Comparison of ENCODE assay signal across 9 mouse cellular contexts in genomic region chr10:68723568-68724360, GRCm38 (mm10). TPM values are rescaled to one million over a fixed set of nuclear protein-coding genes. Genes with fewer than 3 reads are reported as not detected.
DNase-seq lines count a peak whose midpoint lies in the region; ATAC-seq and TF ChIP-seq lines count a peak whose summit lies in the region.
"Had no signal": no experiment of that assay in that cellular context is flagged by ENCODE, and none has a peak within 500 bp of the region (broad histone marks: within the 10 kb centered on the region; RNA-seq: fewer than 3 reads in every experiment).

Gene Tmem26 (plus strand): TSS chr10:68723646.

- H3K27me3 ChIP-seq in heart, embryonic 14.5 days (ENCODE audit: control insufficient read depth, insufficient read depth, low read length) = peaks cover 7% of the 10 kb centered on the region; the same call in 1 of the 2 replicates
- no peaks in the 10 kb centered on the region for H3K27me3 ChIP-seq in kidney, postnatal 0 days (ENCODE audit: insufficient read depth, low read length)

- peak within 1 kb of the TSS; percentile 52 to 63 for H3K4me3 ChIP-seq in heart, embryonic 14.5 days (ENCODE audit: control insufficient read depth in 1 of 2, insufficient read depth in 1 of 2, low read depth in 1 of 2, low read length in 2 of 2)
- H3K4me3 ChIP-seq in kidney, postnatal 0 days (replicated peaks; ENCODE audit: low read depth, low read length) = peak within 1 kb of the TSS; percentile 41

- peak; percentile 64 for ATAC-seq in frontal cortex, adult (ENCODE audit: low TSS enrichment)
- peak; percentile 64; the same call in 1 of the 2 replicates for ATAC-seq in heart, embryonic 14.5 days (ENCODE audit: insufficient number of reproducible peaks, insufficient read depth, low FRiP score, low read depth)
- ATAC-seq in kidney, postnatal 0 days (replicated peaks; ENCODE audit: low FRiP score, low read depth) = peak; percentile 61; the same call in 1 of the 2 replicates
- ATAC-seq in megakaryocyte, adult 5-6 weeks (ENCODE audit: poor library complexity, severe bottlenecking) = peak; percentile 82

- no peaks in the 10 kb centered on the region for H3K9me3 ChIP-seq in heart, embryonic 14.5 days (ENCODE audit: control insufficient read depth, low read length)
- H3K9me3 ChIP-seq in kidney, postnatal 0 days (replicated peaks; ENCODE audit: low read length) = no peaks in the 10 kb centered on the region

- DNase-seq in frontal cortex, postnatal 25 days (ENCODE audit: low spot score in 2 of 2) = no peak
- peak; percentile 47 for DNase-seq in embryo, embryonic 9.5 days (ENCODE audit: extremely low spot score)
- peak; percentile 68 for DNase-seq in kidney, postnatal 0 days (ENCODE audit: low spot score)
- peak; percentile 13 to 37 for DNase-seq in spleen, postnatal 10 days (ENCODE audit: low spot score in 2 of 2)
- DNase-seq in frontal cortex, postnatal 36 days (ENCODE audit: low spot score in 2 of 2) = no peak

- no peaks in the 10 kb centered on the region for H3K36me3 ChIP-seq in heart, embryonic 14.5 days (ENCODE audit: control insufficient read depth, insufficient read depth, low read length)
- H3K36me3 ChIP-seq in kidney, postnatal 0 days (ENCODE audit: insufficient read depth, low read length) = no peaks in the 10 kb centered on the region

- peak within 1 kb of the TSS; percentile 96 for H3K4me2 ChIP-seq in heart, embryonic 14.5 days (ENCODE audit: low read length)
- H3K4me2 ChIP-seq in kidney, postnatal 0 days (ENCODE audit: low read length) = peak within 1 kb of the TSS; percentile 79

- H3K27ac ChIP-seq in heart, embryonic 14.5 days (replicated peaks in 1 of 2; ENCODE audit: control insufficient read depth in 1 of 2, insufficient read depth in 1 of 2, low read depth in 2 of 2, low read length in 2 of 2) = no peak within 1 kb of the TSS
- H3K27ac ChIP-seq in kidney, postnatal 0 days = no peak within 1 kb of the TSS

- WGBS in heart, embryonic 14.5 days = under 1% methylated on average over 32 of the region's 32 CpGs
- 2% methylated on average over 32 of the region's 32 CpGs for WGBS in kidney, postnatal 0 days

- peak within 1 kb of the TSS; percentile 69 for H3K9ac ChIP-seq in heart, embryonic 14.5 days (ENCODE audit: low read length)
- H3K9ac ChIP-seq in kidney, postnatal 0 days (ENCODE audit: low read depth, low read length) = peak within 1 kb of the TSS; percentile 33; the same call in 1 of the 2 replicates

- peaks cover 7 to 18% of the 10 kb centered on the region in 2 experiments for H3K4me1 ChIP-seq in heart, embryonic 14.5 days (ENCODE audit: control insufficient read depth in 2 of 2, insufficient read depth in 2 of 2, low read length in 2 of 2)
- H3K4me1 ChIP-seq in kidney, postnatal 0 days (replicated peaks; ENCODE audit: insufficient read depth, low read length) = peaks cover 5% of the 10 kb centered on the region

- TF ChIP-seq CTCF in kidney, postnatal 0 days (IDR thresholded peaks at IDR 0.05; ENCODE audit: low read depth) = no peak

RNA-seq across cellular contexts. Expression of gene Tmem26, which starts in this region (rescaled TPM):
- polyA plus RNA-seq in heart, embryonic 14.5 days (2014; fragmentation: Nextera tagmentation; extraction: Ambion mirVana) = 3.5 and 5.6 TPM in 2 replicates
- 6.5 and 7.3 TPM in 2 replicates for polyA plus RNA-seq in kidney, postnatal 0 days (2015; fragmentation: Nextera tagmentation; extraction: Ambion mirVana)
- total RNA-seq in megakaryocyte, adult 5-6 weeks (2015) = 2.3 and 3.9 TPM in 2 replicates
- total RNA-seq in megakaryocyte, adult 5-6 weeks (2017) = 1.4 and 1.7 TPM in 2 replicates
- polyA plus RNA-seq: C2C12 had no signal

Comparison
In these comparisons a context has a peak if more than half of its experiments do, and no peak if none do; other contexts are left out.
1. DNase-seq: peak in embryo, embryonic 9.5 days (single experiment), kidney, postnatal 0 days (single experiment) and spleen, postnatal 10 days (2 of 2); none in frontal cortex, postnatal 25 days (0 of 2) and frontal cortex, postnatal 36 days (0 of 2).
2. Peak in every context shown above with its lines, with median percentiles within 50 percentile points of each other: ATAC-seq.